Mouse (Mus musculus): ENCODE results near the gene Xxylt1.

Gene Xxylt1

GRCm38 (mm10) chr16:30988225-30988624 lies 93.0 kb downstream of the Xxylt1 start:
- DNase-seq (ENCODE audit: low spot score) = no peak

GRCm38 (mm10) chr16:30987684-30988083 lies 93.5 kb downstream of the Xxylt1 start:
- DNase-seq (ENCODE audit: low spot score) = no peak

GRCm38 (mm10) chr16:30984826-30985545 lies 96.2 kb downstream of the Xxylt1 start:
- DNase-seq (ENCODE audit: low spot score) = no peak

- DNase-seq (ENCODE audit: low spot score) = no peak
These were observed 97.1 kb downstream of the Xxylt1 start for GRCm38 (mm10) chr16:30984101-30984500.

- no peak for DNase-seq (ENCODE audit: low spot score)
These were observed 97.5 kb downstream of the Xxylt1 start for GRCm38 (mm10) chr16:30983699-30984098.

- no peak for DNase-seq (ENCODE audit: low spot score)
These were observed 98.0 kb downstream of the Xxylt1 start for GRCm38 (mm10) chr16:30983281-30983680.

GRCm38 (mm10) chr16:30981345-30981744 lies 99.9 kb downstream of the Xxylt1 start:
- no peak for DNase-seq (ENCODE audit: low spot score)

- DNase-seq (ENCODE audit: low spot score) = no peak
These were observed 101.3 kb downstream of the Xxylt1 start for GRCm38 (mm10) chr16:30979905-30980304.

GRCm38 (mm10) chr16:30977728-30978127 lies 103.5 kb downstream of the Xxylt1 start:
- DNase-seq (ENCODE audit: low spot score) = no peak

- DNase-seq (ENCODE audit: low spot score) = peak; percentile 83
These were observed 104.0 kb downstream of the Xxylt1 start for GRCm38 (mm10) chr16:30977186-30977585.

GRCm38 (mm10) chr16:30974549-30974948 lies 106.7 kb downstream of the Xxylt1 start:
- no peak for DNase-seq (ENCODE audit: low spot score)

GRCm38 (mm10) chr16:30973416-30973815 lies 107.8 kb downstream of the Xxylt1 start:
- DNase-seq (ENCODE audit: low spot score) = no peak

GRCm38 (mm10) chr16:30971950-30972541 lies 109.2 kb downstream of the Xxylt1 start:
- DNase-seq (ENCODE audit: low spot score) = no peak

GRCm38 (mm10) chr16:30969266-30970064 lies 111.8 kb downstream of the Xxylt1 start:
- no peak for DNase-seq (ENCODE audit: low spot score)

- DNase-seq (ENCODE audit: low spot score) = no peak
These were observed 112.7 kb downstream of the Xxylt1 start for GRCm38 (mm10) chr16:30968402-30969151.

GRCm38 (mm10) chr16:30966684-30967083 lies 114.5 kb downstream of the Xxylt1 start:
- DNase-seq (ENCODE audit: low spot score) = no peak

- no peak for DNase-seq (ENCODE audit: low spot score)
These were observed 116.3 kb downstream of the Xxylt1 start for GRCm38 (mm10) chr16:30964891-30965290.

GRCm38 (mm10) chr16:30964411-30964810 lies 116.8 kb downstream of the Xxylt1 start:
- no peak for DNase-seq (ENCODE audit: low spot score)

GRCm38 (mm10) chr16:30962515-30962914 lies 118.7 kb downstream of the Xxylt1 start:
- DNase-seq (ENCODE audit: low spot score) = no peak

GRCm38 (mm10) chr16:30961176-30961575 lies 120.1 kb downstream of the Xxylt1 start:
- no peak for DNase-seq (ENCODE audit: low spot score)

GRCm38 (mm10) chr16:30960266-30960665 lies 121.0 kb downstream of the Xxylt1 start:
- no peak for DNase-seq (ENCODE audit: low spot score)

- DNase-seq (ENCODE audit: low spot score) = no peak
These were observed 121.5 kb downstream of the Xxylt1 start for GRCm38 (mm10) chr16:30959692-30960091.
